Mouse (Mus musculus) liver, embryonic 12.5 days (tissue): ENCODE measurements around the gene Slco3a1. TPM values are rescaled to one million over a fixed set of nuclear protein-coding genes. Genes with fewer than 3 reads are reported as not detected.

Experiments used
- ATAC-seq: fragments of 200-750 bp; cut with Nextera tagmentation; 2 replicates; pipeline ENCODE4 v1.8.0; 2017; ENCODE audit warnings: moderate number of reproducible peaks, mild to moderate bottlenecking, moderate library complexity
- H3K27ac ChIP-seq: fragments of 300-500 bp; sonication (generic); 2 replicates; pipeline ENCODE4 v1.5.1; 2016; ENCODE audit warnings: mild to moderate bottlenecking
- H3K27me3 ChIP-seq: fragments of 300-500 bp; sonication (generic); replicated peaks from 2 replicates; pipeline ENCODE4 v1.6.1; 2016; ENCODE audit warnings: mild to moderate bottlenecking, moderate library complexity
- H3K36me3 ChIP-seq: fragments of 300-500 bp; sonication (generic); 2 replicates; pipeline ENCODE4 v1.6.1; 2016; ENCODE audit warnings: mild to moderate bottlenecking, moderate library complexity
- H3K4me1 ChIP-seq: fragments of 300-500 bp; sonication (generic); 2 replicates; pipeline ENCODE4 v1.6.1; 2016
- H3K4me2 ChIP-seq: fragments of 300-500 bp; sonication (generic); 2 replicates; pipeline ENCODE4 v1.6.1; 2016; ENCODE audit warnings: mild to moderate bottlenecking, moderate library complexity
- H3K4me3 ChIP-seq: fragments of 300-500 bp; sonication (generic); 2 replicates; pipeline ENCODE4 v1.5.1; 2016; ENCODE audit warnings: mild to moderate bottlenecking, moderate library complexity
- H3K9ac ChIP-seq: fragments of 300-500 bp; sonication (generic); 2 replicates; pipeline ENCODE4 v1.6.1; 2016; ENCODE audit warnings: mild to moderate bottlenecking, moderate library complexity
- H3K9me3 ChIP-seq: fragments of 300-500 bp; sonication (generic); replicated peaks from 2 replicates; pipeline ENCODE4 v1.6.1; 2016; ENCODE audit warnings: mild to moderate bottlenecking, moderate library complexity
- WGBS: fragments of 180-500 bp; shearing (Covaris S2); methylation state at CpG from one replicate; pipeline ENCODE4 v1.1.7; 2016; ENCODE audit not compliant: insufficient replicate concordance; 5-methylcytosine and 5-hydroxymethylcytosine counted together
- polyA plus RNA-seq: library from polyadenylated mRNA; unstranded; fragments of >200 nt; fragmentation: Nextera tagmentation; extraction: Ambion mirVana; gene quantifications from 2 replicates; pipeline ENCODE4 v1.2.1, GENCODE M21; 2016

Gene Slco3a1
- polyA plus RNA-seq, 1 experiment from 2014 or later = 2.8 TPM

DNA sequence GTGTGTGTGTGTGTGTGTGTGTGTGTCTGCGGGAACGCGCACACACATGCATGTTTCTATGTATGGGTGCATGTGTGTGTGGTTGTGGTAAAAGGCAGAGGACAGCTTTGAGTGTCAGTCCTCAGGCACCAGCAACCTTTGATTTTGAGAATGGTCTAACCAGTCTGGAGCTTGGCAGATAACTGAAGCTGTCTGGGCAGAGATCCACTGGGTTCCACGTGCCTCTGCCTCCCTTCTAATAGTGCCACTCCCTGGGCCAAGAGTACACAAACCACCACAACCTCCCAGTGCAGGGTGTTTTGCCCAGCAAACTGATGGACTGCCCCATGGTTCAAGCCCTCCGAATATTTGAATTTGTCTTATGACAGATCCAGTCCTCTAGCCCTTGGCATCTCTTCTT lies 55.1 kb downstream of the Slco3a1 start:
- 69% methylated on average over 5 of the region's 5 CpGs for WGBS
- Histone ChIP-seq H3K4me2 (no peak overlapping the region), H3K9ac (no peak overlapping the region), H3K4me3 (no peak overlapping the region), H3K36me3 (no peaks in the 10 kb centered on the region), H3K27ac (no peak overlapping the region), H3K27me3 (no peaks in the 10 kb centered on the region), H3K9me3 (no peaks in the 10 kb centered on the region), H3K4me1 (no peaks in the 10 kb centered on the region)
- no peak for ATAC-seq

DNA sequence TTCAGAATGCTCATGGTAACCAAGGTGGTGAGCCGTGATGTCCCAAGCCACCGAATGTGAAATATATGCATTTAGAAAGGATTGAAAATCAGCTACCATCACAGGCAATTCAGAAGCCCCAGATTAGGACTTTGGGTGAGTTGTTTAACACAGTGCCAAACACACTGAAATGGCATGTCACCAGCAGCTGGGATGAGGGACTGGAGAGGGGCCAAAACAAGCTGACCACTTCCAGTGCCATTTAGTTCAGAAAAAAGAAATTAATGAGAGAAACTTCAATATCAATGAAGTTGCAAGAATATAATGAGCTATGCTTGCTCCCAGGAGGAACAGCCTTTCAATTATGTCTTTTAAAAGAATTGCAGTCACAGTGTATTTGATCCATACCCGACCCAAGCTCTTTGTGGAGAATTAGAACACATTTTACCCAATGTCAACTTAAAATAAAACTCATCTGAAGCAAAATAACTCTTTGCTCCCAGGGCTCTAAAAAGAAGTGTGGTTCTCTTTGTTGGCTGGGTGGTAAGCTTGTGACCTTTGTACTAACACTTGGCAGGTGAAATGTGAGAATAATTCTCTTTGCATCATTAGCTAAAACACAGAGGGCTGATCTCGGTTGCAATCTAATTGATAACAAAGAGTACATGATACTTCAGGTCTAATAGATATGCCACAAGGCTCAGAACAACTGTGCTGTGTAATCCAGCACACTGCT lies 56.2 kb downstream of the Slco3a1 start:
- Histone ChIP-seq H3K27ac (no peak overlapping the region), H3K4me2 (no peak overlapping the region), H3K4me3 (no peak overlapping the region), H3K9ac (no peak overlapping the region), H3K9me3 (no peaks in the 10 kb centered on the region), H3K27me3 (no peaks in the 10 kb centered on the region), H3K4me1 (no peaks in the 10 kb centered on the region), H3K36me3 (no peaks in the 10 kb centered on the region)
- 69% methylated on average over 4 of the region's 4 CpGs for WGBS
- no peak for ATAC-seq

DNA sequence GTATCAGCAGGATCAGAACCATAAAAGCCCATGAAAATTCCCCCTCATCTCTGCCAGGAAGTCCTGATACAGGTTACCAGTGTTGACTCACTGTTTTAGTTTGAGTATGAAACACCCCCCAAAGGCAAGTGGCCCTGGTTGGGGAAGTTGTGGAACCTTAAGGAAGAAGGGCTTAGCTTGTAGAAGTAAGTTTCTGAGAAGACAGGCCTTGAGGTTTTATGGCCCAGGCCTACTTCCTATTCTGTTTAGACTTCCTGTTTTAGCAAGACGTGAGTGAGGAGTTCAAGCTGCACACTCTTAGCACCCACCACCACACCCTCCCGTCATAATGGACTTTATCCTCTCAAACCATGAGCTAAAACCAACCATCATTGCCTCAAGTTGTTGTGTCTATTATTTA lies 57.4 kb downstream of the Slco3a1 start:
- no peak overlapping the region for H3K4me3 ChIP-seq
- WGBS = 17% methylated on average over 2 of the region's 2 CpGs
- H3K27me3 ChIP-seq = no peaks in the 10 kb centered on the region
- no peak overlapping the region for H3K4me2 ChIP-seq
- H3K27ac ChIP-seq = no peak overlapping the region
- no peak for ATAC-seq
- no peaks in the 10 kb centered on the region for H3K9me3 ChIP-seq
- H3K4me1 ChIP-seq = no peaks in the 10 kb centered on the region
- no peaks in the 10 kb centered on the region for H3K36me3 ChIP-seq
- H3K9ac ChIP-seq = no peak overlapping the region

DNA sequence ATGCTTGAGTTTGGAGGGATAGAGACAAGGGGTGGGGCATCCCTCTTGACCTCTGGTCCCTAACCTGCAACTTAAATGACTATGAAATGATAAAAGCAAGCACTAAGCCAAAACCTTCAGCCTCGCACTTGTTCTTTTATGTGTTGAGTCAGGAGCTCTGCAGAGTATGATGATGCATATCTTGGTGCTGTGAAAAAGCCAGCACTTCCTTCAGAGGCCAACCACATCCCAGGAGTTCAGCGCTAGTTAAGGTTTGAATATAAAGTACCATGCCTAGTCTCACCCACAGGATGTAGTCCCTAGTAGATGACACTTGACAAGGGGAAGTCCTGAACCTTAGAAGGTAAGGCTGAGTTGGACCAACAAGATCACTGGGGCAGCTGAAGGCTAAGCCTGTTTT lies 59.1 kb downstream of the Slco3a1 start:
- H3K4me3 ChIP-seq = no peak overlapping the region

DNA sequence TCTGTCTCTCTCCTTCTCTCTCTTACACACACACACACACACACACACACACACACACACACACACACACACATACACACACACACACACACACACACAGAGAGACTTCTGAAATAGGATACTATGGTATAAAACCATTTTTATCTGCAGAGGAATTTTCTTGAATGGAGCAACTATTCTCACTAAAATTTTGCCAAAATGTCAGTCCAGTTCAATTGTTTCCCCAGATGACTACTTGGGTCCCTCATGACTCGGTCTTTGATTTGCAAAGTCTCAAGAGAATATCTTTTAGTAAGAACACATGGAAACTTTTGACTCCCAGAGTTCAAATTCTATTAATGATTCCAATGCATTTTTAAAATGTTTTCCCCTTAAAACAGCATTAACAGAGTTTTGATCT lies 60.8 kb downstream of the Slco3a1 start:
- no peak overlapping the region for H3K27ac ChIP-seq
- ATAC-seq = no peak
- 62% methylated on average over 1 of the region's 1 CpGs for WGBS

More for the DNA sequence above, 59.1 kb downstream of the Slco3a1 start:
- 26% methylated on average over 2 of the region's 2 CpGs for WGBS
- H3K27me3 ChIP-seq = no peaks in the 10 kb centered on the region
- no peak overlapping the region for H3K27ac ChIP-seq
- no peaks in the 10 kb centered on the region for H3K4me1 ChIP-seq
- no peaks in the 10 kb centered on the region for H3K36me3 ChIP-seq
- no peaks in the 10 kb centered on the region for H3K9me3 ChIP-seq
- ATAC-seq = no peak
- no peak overlapping the region for H3K4me2 ChIP-seq
- H3K9ac ChIP-seq = no peak overlapping the region

DNA sequence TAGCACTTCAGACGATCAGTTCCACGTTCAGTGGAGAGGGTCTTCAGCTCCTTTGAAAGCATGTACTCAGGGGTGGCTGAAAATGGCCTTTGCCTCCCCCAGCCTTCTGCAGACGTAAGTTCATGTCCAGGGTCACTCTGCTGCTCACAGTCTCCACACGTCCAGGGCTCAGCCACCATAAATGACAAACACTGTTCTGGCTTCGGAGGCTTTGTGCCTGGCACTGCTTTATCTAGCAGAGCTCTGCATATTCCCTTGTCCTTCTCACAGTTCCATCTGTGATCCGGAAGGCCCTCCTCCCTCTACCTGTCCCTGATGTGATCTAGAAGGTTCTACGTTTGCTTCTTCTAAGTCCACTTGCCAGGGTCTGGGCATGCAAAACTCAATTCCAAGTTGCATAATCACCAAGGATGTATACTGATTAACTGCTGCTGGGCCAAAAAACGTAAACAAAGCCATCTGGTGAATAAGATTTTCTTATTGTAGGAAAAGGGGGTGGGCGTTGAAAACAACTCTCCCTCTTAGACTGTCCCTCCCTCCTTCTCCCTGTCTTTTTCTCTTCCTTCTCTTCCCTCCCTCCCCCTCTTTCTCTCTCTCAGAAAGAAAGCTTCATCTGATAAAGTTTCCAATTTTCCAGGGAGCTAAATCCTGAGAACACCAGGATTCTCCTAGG lies 62.8 kb downstream of the Slco3a1 start:
- 71% methylated on average over 9 of the region's 9 CpGs for WGBS
- H3K4me2 ChIP-seq = no peak overlapping the region
- no peak overlapping the region for H3K4me3 ChIP-seq
- no peaks in the 10 kb centered on the region for H3K36me3 ChIP-seq
- no peaks in the 10 kb centered on the region for H3K9me3 ChIP-seq
- H3K27ac ChIP-seq = no peak overlapping the region
- H3K27me3 ChIP-seq = no peaks in the 10 kb centered on the region
- ATAC-seq = no peak
- no peak overlapping the region for H3K9ac ChIP-seq
- no peaks in the 10 kb centered on the region for H3K4me1 ChIP-seq

More for the DNA sequence above, 60.8 kb downstream of the Slco3a1 start:
- H3K4me1 ChIP-seq = no peaks in the 10 kb centered on the region
- H3K4me3 ChIP-seq = no peak overlapping the region
- H3K9me3 ChIP-seq = no peaks in the 10 kb centered on the region
- no peak overlapping the region for H3K9ac ChIP-seq
- H3K4me2 ChIP-seq = no peak overlapping the region
- H3K27me3 ChIP-seq = no peaks in the 10 kb centered on the region
- no peaks in the 10 kb centered on the region for H3K36me3 ChIP-seq

DNA sequence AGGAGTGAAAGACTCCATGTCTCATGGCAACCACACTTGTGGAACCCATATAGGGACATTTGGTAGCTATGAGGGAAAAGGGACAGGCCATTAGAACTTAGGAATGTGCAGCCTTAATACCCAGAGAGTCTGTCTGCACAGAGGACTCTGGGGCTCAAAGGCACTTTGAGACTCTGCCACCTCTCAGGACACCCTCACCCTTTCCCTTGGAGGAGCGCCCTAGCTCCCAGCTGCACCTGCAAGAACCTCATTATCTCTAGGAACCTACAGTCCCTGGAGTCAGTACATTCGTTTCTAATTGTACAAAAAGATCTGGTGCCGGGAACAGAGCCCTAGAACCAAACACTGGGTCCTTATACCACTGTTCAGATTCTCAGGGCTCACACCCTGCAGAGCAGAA lies 66.4 kb downstream of the Slco3a1 start:
- H3K4me3 ChIP-seq = no peak overlapping the region
- no peak overlapping the region for H3K4me2 ChIP-seq
- 69% methylated on average over 3 of the region's 3 CpGs for WGBS
- no peaks in the 10 kb centered on the region for H3K4me1 ChIP-seq
- no peak for ATAC-seq
- no peaks in the 10 kb centered on the region for H3K27me3 ChIP-seq
- H3K27ac ChIP-seq = no peak overlapping the region
- H3K36me3 ChIP-seq = no peaks in the 10 kb centered on the region
- H3K9me3 ChIP-seq = no peaks in the 10 kb centered on the region
- no peak overlapping the region for H3K9ac ChIP-seq

DNA sequence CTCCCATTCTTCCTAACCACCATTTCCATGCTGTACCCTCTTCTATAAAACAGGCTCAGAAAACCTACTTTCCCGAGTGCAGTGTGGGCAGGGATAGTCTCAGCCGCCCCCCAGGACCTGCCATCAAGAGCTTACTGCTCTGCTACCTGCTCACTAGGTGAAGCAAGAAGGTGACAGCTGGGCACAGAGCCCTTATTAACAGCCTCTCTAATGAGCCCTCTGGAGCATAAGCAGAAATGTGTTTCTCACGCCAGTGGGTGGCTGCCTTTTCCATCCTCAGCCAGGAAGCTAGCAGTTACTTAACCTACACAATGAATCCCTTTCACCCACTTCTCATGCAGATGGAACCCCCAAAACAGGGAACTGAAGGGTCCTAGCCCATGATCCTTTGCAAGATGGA lies 66.9 kb downstream of the Slco3a1 start:
- Histone ChIP-seq H3K4me3 (no peak overlapping the region), H3K4me2 (no peak overlapping the region), H3K27me3 (no peaks in the 10 kb centered on the region), H3K4me1 (no peaks in the 10 kb centered on the region), H3K36me3 (no peaks in the 10 kb centered on the region), H3K9ac (no peak overlapping the region), H3K27ac (no peak overlapping the region), H3K9me3 (no peaks in the 10 kb centered on the region)
- 57% methylated on average over 3 of the region's 3 CpGs for WGBS
- ATAC-seq = no peak

DNA sequence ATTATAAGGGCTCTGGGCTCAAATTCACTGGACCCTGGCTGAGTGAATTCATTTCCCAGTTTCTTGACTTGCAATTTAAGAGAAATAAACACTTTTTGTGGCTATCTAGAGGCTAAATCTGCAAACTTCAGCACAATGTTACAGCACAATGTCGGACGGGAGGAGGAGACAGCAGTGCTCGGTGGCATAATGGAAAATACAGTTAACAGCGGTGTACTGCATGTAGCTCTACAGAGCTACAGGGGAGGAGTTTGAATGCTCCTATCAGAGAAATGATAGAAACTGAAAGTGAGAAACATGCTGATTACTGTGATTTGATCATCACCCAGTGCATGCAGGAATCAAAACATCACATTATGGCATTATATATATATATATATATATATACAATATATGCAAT lies 68.5 kb downstream of the Slco3a1 start:
- Histone ChIP-seq H3K4me2 (no peak overlapping the region), H3K4me1 (no peaks in the 10 kb centered on the region), H3K9me3 (no peaks in the 10 kb centered on the region), H3K9ac (no peak overlapping the region), H3K4me3 (no peak overlapping the region), H3K27me3 (no peaks in the 10 kb centered on the region), H3K36me3 (no peaks in the 10 kb centered on the region), H3K27ac (no peak overlapping the region)
- 76% methylated on average over 4 of the region's 4 CpGs for WGBS
- ATAC-seq = no peak

DNA sequence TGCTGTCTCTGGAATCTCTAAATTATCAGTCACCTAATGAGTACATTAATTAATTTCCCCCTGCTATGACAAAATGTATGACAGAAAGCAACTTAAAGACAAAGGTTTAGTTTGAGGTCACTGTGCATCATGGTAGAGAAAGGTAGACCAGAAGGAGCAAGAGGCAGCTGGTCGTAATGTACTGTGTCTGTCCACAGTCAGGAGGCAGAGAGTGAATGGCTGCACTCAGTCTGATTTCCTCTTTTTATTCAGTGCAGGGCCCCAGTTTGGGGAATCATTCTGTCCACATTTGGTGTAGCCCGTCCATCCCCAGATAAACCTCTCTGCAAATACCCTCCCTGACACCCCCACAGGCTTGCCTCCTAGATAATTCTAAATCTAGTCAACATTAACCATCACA lies 68.9 kb downstream of the Slco3a1 start:
- no peaks in the 10 kb centered on the region for H3K36me3 ChIP-seq
- H3K27ac ChIP-seq = no peak overlapping the region
- ATAC-seq = no peak
- H3K4me2 ChIP-seq = no peak overlapping the region
- H3K4me3 ChIP-seq = no peak overlapping the region
- WGBS = 51% methylated on average over 2 of the region's 2 CpGs
- no peaks in the 10 kb centered on the region for H3K9me3 ChIP-seq
- H3K4me1 ChIP-seq = no peaks in the 10 kb centered on the region
- H3K9ac ChIP-seq = no peak overlapping the region
- H3K27me3 ChIP-seq = no peaks in the 10 kb centered on the region

DNA sequence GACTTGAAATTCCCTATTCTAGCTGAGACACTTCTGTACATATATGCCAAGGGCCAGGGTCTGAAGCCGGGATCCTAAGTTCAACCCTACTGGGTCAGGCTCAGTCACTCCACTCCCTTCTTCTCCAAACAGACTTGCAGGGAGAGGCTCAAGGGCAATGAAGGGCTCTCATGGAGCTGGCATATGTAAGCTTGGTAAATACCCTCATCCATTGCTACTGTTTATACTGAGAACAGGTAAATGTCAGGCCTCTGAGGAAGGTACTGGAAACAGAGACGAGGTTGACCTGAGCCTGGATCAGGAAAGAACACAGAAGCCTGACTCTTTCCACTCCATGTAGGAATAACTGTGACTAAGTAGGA lies 70.6 kb downstream of the Slco3a1 start:
- Histone ChIP-seq H3K9ac (no peak overlapping the region), H3K9me3 (no peaks in the 10 kb centered on the region), H3K4me3 (no peak overlapping the region), H3K36me3 (no peaks in the 10 kb centered on the region), H3K27ac (no peak overlapping the region), H3K27me3 (no peaks in the 10 kb centered on the region), H3K4me2 (no peak overlapping the region), H3K4me1 (no peaks in the 10 kb centered on the region)
- 77% methylated on average over 2 of the region's 2 CpGs for WGBS
- no peak for ATAC-seq

DNA sequence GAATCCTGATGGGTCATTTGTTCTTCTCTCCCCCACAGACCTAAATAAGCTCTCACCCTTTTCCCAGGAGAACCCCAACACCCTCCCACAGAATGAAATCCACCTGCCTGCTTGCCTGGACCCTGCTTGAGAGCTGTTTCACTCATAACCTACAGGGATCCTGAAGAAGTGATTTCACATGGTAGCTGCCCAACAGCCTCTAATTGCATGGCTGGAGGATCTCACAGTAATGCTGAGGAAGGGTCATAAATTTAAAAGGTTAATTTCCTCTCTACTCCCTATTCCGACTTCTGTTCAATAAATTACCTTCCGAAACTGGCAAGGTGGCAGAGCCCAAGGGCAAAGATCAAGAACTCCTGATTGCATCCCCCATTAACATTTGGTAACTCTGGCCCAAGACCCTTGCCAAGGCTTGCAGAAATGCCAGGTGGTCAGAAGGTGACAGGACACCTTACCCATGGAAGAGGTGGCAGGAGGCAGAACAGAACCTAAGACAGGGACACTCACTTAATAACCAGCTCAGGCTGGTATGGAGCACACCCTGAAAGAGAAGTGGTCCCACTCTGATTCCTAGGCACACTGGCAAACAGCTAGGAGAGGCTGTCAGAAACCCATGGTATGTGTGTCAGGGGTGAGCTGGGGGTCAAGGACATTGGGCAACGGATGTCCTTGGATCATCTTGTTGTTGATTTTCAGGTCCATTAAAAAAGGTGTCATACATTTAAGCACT lies 71.1 kb downstream of the Slco3a1 start:
- Histone ChIP-seq H3K4me2 (no peak overlapping the region), H3K27me3 (no peaks in the 10 kb centered on the region), H3K4me1 (no peaks in the 10 kb centered on the region), H3K27ac (no peak overlapping the region), H3K9ac (no peak overlapping the region), H3K9me3 (no peaks in the 10 kb centered on the region), H3K36me3 (no peaks in the 10 kb centered on the region), H3K4me3 (no peak overlapping the region)
- ATAC-seq = no peak
- 72% methylated on average over 3 of the region's 3 CpGs for WGBS
